Mouse (Mus musculus): ENCODE data around the gene Arih2. TPM values are rescaled to one million over a fixed set of nuclear protein-coding genes. Genes with fewer than 3 reads are reported as not detected.
A peak's percentile ranks its signal among the peaks of the same experiment; 100 is the strongest.
"Not testable (repeated sequence)": the region's sequence is repeated elsewhere in the genome, so short reads cannot be mapped to it uniquely, and the experiment has no call there.

The Arih2 gene
- polyA plus RNA-seq, 1 experiment from 2014 or later: 19.8 TPM

DNA sequence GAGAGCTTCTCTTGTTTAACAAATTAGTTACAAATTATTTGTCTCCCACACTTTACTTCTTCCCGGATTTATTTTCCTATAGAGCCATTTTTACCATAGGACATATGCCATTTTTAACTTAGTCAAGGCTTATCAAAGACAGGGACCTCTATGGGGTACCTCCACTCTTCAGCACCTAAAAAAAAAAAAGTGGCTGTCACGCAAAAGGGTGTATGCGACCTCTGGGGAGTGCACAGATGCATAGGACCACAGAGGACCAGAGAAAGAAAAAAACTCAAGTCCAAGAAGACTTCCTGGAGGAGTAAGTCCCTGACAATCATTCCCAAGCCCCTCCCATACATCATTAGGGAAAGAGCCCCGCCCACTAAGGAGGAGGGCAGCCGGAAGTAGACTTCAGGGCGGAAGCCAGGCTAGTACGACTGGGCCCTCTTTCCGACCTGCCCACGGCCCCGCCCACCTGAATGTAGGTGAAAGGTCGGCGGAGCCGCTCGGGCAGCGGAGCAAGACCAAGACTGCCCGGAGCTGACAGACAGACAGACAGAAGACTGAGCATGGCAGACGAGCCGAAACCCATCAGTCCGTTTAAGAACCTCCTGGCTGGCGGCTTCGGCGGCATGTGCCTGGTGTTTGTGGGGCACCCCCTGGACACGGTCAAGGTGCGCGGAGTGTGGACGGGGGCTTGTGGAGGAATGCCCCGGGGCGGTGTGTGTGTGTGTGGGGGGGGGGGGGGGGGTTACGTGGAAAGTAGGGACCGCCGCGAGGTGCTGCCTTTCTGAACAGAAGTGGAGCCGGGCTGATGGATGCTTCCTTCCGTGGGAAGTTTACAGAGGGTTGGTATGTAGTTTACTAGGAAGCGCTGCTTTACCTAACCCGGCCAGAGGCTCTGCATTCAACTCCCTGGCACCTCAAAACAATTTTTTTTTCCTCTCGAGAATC lies 12.8 kb upstream of the Arih2 start, which contains the start of gene Slc25a20:
TSS of gene Slc25a20 (plus strand) at position 412 of the 936 bp plus-strand sequence.
- Histone ChIP-seq H3K4me3 (ENCODE audit: low read depth, low read length) (peak within 1 kb of the TSS; percentile 78), H3K36me3 (replicated peaks; ENCODE audit: insufficient read depth, low read length) (no peaks in the 10 kb centered on the region), H3K27me3 (ENCODE audit: insufficient read depth, low read length) (no peaks in the 10 kb centered on the region), H3K4me1 (ENCODE audit: insufficient read depth) (peaks cover 3% of the 10 kb centered on the region), H3K4me2 (ENCODE audit: low read depth, low read length) (peak within 1 kb of the TSS; percentile 89), H3K9me3 (ENCODE audit: low read length) (no peaks in the 10 kb centered on the region), H3K9ac (replicated peaks) (peak within 1 kb of the TSS; percentile 72), H3K27ac (ENCODE audit: low read depth) (peak within 1 kb of the TSS; percentile 80)
- peak; percentile 96 for ATAC-seq
- TF ChIP-seq EP300 (IDR thresholded peaks at IDR 0.05; ENCODE audit: low read depth): peak; percentile 67; the same call in 1 of the 2 replicates
- TF ChIP-seq CTCF (IDR thresholded peaks at IDR 0.05; ENCODE audit: low read depth): no peak
- DNase-seq: peak; percentile 91
- WGBS (ENCODE audit: insufficient replicate concordance): 3% methylated on average over 36 of the region's 37 CpGs

- H3K27ac ChIP-seq (ENCODE audit: low read depth); DNase-seq; H3K4me1 ChIP-seq (ENCODE audit: insufficient read depth); H3K4me2 ChIP-seq (ENCODE audit: low read depth, low read length); H3K9ac ChIP-seq (replicated peaks); H3K27me3 ChIP-seq (ENCODE audit: insufficient read depth, low read length); ATAC-seq; H3K4me3 ChIP-seq (ENCODE audit: low read depth, low read length); H3K9me3 ChIP-seq (ENCODE audit: low read length); H3K36me3 ChIP-seq (replicated peaks; ENCODE audit: insufficient read depth, low read length): not testable (repeated sequence)
- WGBS (ENCODE audit: insufficient replicate concordance): 59% methylated on average over 7 of the region's 7 CpGs
These were observed 6.7 kb upstream of the Arih2 start for GRCm38 (mm10) chr9:108655865-108656264.

GRCm38 (mm10) chr9:108654566-108655464 lies 5.6 kb upstream of the Arih2 start:
- no peak for ATAC-seq
- H3K9me3 ChIP-seq (ENCODE audit: low read length): no peaks in the 10 kb centered on the region
- no peak overlapping the region for H3K9ac ChIP-seq (replicated peaks)
- no peaks in the 10 kb centered on the region for H3K27me3 ChIP-seq (ENCODE audit: insufficient read depth, low read length)
- whole genome bisulfite sequencing (ENCODE audit: insufficient replicate concordance): 67% methylated on average over 10 of the region's 10 CpGs
- peaks cover 6% of the 10 kb centered on the region for H3K4me1 ChIP-seq (ENCODE audit: insufficient read depth)
- H3K36me3 ChIP-seq (replicated peaks; ENCODE audit: insufficient read depth, low read length): no peaks in the 10 kb centered on the region
- no peak overlapping the region for H3K4me3 ChIP-seq (ENCODE audit: low read depth, low read length)
- no peak for DNase-seq
- H3K4me2 ChIP-seq (ENCODE audit: low read depth, low read length): no peak overlapping the region
- TF ChIP-seq EP300 (IDR thresholded peaks at IDR 0.05; ENCODE audit: low read depth): no peak
- no peak for TF ChIP-seq CTCF (IDR thresholded peaks at IDR 0.05; ENCODE audit: low read depth)
- H3K27ac ChIP-seq (ENCODE audit: low read depth): no peak overlapping the region

DNA sequence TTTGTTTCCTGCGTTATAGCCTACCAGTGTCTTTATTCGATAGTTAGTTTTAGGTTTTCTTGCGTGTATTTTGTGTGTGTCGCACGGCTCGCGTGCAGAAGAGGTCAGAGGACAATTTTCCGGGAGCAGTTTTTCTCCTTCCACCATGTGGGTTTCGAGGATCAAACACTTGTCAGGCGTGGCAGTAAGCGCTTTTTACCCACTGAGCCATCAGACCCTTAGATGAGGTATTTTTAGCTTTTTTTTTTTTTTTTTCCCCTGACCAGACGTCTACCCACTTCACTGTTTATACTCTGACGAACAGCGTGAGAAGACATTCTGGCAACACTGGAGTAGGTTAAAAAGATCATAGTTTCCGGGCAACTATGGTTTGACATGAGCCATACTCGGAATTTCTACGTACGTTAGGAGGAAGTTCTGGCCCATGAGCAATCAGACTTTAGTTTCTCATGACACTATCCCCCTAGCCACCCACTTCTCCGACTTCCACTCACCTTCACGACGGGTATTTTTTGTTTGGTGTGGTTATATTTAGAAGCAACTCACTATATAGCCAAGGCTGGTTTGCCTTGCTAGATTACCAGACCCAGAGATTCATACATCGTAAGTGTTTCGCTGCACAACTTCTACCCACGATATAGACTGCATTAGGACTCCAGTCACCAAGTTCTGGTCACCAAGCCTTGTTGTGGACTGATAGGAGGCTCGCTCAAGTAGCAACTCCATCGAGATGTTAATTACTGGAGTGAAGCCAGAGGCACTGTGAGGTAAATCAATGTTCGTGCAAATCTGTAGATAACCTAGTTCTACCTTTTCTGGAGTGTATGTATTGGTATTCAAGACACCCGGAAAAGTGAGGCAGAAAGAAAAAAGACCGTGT lies 615 bp upstream of the Arih2 start:
- peak overlapping the region; percentile 95 for H3K9ac ChIP-seq (replicated peaks)
- DNase-seq (no peak), ATAC-seq (peak; percentile 14)
- WGBS (ENCODE audit: insufficient replicate concordance): 14% methylated on average over 29 of the region's 29 CpGs
- peak overlapping the region; percentile 91 for H3K4me3 ChIP-seq (ENCODE audit: low read depth, low read length)
- H3K27me3 ChIP-seq (ENCODE audit: insufficient read depth, low read length): no peaks in the 10 kb centered on the region
- peak overlapping the region; percentile 89 for H3K4me2 ChIP-seq (ENCODE audit: low read depth, low read length)
- H3K4me1 ChIP-seq (ENCODE audit: insufficient read depth): peaks cover 18% of the 10 kb centered on the region
- no peaks in the 10 kb centered on the region for H3K9me3 ChIP-seq (ENCODE audit: low read length)
- H3K27ac ChIP-seq (ENCODE audit: low read depth): peak overlapping the region; percentile 92
- no peaks in the 10 kb centered on the region for H3K36me3 ChIP-seq (replicated peaks; ENCODE audit: insufficient read depth, low read length)
- TF ChIP-seq EP300 (IDR thresholded peaks at IDR 0.05; ENCODE audit: low read depth) (no peak), CTCF (IDR thresholded peaks at IDR 0.05; ENCODE audit: low read depth) (no peak)

DNA sequence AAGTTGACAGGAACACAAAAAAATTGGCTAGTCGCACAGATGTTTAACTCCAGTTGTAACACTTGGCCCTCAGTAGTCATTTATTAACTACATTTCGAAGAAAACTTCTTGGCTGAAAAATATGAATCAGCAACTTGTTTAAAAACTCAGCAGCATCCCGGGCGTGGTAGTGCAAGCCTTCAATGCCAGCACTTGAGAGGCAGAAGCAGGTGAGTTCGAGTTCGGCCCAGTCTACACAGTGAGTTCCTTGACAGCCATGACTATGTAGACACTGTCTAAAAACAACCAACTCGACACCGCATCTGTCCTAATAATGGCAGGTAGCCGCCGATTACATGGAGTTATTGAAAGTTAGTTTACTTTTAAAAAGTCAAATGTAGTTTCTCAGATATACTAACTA lies 1.0 kb downstream of the Arih2 start:
- Histone ChIP-seq H3K27me3 (ENCODE audit: insufficient read depth, low read length) (no peaks in the 10 kb centered on the region), H3K4me1 (ENCODE audit: insufficient read depth) (peaks cover 18% of the 10 kb centered on the region), H3K9me3 (ENCODE audit: low read length) (no peaks in the 10 kb centered on the region), H3K4me3 (ENCODE audit: low read depth, low read length) (peak overlapping the region; percentile 91), H3K36me3 (replicated peaks; ENCODE audit: insufficient read depth, low read length) (no peaks in the 10 kb centered on the region; the same call in 1 of the 2 replicates), H3K9ac (replicated peaks) (peak overlapping the region; percentile 95), H3K27ac (ENCODE audit: low read depth) (peak overlapping the region; percentile 92), H3K4me2 (ENCODE audit: low read depth, low read length) (peak overlapping the region; percentile 89)
- ATAC-seq (no peak), DNase-seq (peak; percentile 22)
- TF ChIP-seq CTCF (IDR thresholded peaks at IDR 0.05; ENCODE audit: low read depth) (no peak), EP300 (IDR thresholded peaks at IDR 0.05; ENCODE audit: low read depth) (no peak)
- WGBS (ENCODE audit: insufficient replicate concordance): 23% methylated on average over 10 of the region's 10 CpGs
